Mouse (Mus musculus): ENCODE results near the gene Pdgfc. TPM values are rescaled to one million over a fixed set of nuclear protein-coding genes. Genes with fewer than 3 reads are reported as not detected.

The Pdgfc gene
- total RNA-seq, 2 experiments from 2014 or later = 2.0 to 2.9 TPM

GRCm38 (mm10) chr3:81242697-81243590, 206.7 kb downstream of the Pdgfc start:
- DNase-seq = no peak
- intact Hi-C loops (cut with DNase I) = no loop called here

GRCm38 (mm10) chr3:81243591-81243990, 207.4 kb downstream of the Pdgfc start:
- no peak for DNase-seq
- intact Hi-C loops (cut with DNase I) = no loop called here

GRCm38 (mm10) chr3:81262801-81263200, 226.6 kb downstream of the Pdgfc start:
- intact Hi-C loops (cut with DNase I) = no loop called here
- no peak for DNase-seq

Other genes starting within 250 kb of the Pdgfc start
- under 1 TPM in 1 of 2 experiments, not detected in 1; 0.06 TPM for gene Gria2, start 233.6 kb upstream of the Pdgfc start, total RNA-seq (2021)
- under 1 TPM in 1 of 2 experiments, not detected in 1; 0.22 TPM for gene Glrb, start 122.8 kb upstream of the Pdgfc start, total RNA-seq (2021)

Measured in heart, postnatal 36 days (tissue).